Mouse (Mus musculus) ES-Bruce4 (cell line): ENCODE measurements around the gene Mlx.

Experiments
- CTCF ChIP-seq: IDR thresholded peaks from one replicate; pipeline ENCODE4 v1.8.1; 2011; ENCODE audit warnings: low read depth, low read length
- POLR2A ChIP-seq: IDR thresholded peaks from one replicate; pipeline ENCODE4 v1.8.1; 2011; ENCODE audit warnings: low read length; ENCODE audit not compliant: insufficient read depth

GRCm38 (mm10) chr11:101084246-101084645 lies 2.8 kb upstream of the Mlx start:
- TF ChIP-seq POLR2A (no peak), CTCF (no peak)
